Mouse (Mus musculus) natural killer cell, adult 2 months (primary cell): Measurements from ENCODE around the gene Zmynd8.

ENCODE experiments used
- DNase-seq, 2 experiments: peaks; one replicate each; pipeline ENCODE4 v3.0.0; 2022; ENCODE audit warnings: low spot score in 2 of 2

The Zmynd8 gene

GRCm38 (mm10) chr2:165838606-165839316 is 60.1 kb downstream of the Zmynd8 start:
- no peak for DNase-seq

DNA sequence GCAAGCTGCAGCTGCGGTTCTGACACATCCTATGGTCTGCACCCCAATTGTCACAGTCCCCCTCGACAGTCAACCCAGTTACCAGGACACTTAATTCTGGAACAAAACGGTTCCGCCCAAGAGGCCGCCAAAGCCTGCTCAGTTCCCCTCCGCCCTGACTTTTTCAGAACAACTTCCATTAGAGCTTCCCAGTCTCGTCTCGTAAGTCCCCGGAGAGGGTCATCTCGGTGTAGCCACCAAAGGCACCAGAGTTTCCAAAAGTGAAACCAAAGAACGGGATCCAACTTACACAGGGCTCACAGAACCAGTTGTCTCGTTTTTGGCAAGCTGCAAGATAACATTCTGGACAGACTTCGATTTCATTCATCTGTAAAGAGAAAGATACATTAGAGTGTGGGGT is 64.2 kb downstream of the Zmynd8 start:
- no peak for DNase-seq

DNA sequence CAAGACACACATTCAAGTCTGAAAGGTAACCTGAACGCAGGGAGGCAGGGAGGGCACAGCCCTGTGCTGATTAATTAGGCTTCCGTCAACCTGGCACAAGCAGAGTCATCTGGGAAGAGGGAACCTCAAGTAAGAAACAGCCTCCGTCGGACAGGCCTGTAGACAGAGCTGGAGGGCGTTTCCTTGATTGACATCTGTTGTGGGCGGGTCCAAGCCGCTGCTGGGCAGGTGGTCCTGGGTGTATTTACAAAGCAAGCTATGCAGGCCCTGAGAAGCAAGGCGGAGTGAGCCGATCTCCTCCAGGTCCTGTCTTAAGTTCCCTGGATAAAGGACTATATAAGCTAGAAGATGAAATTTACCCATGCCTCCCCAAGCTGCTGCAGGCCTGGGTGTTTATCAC is 65.3 kb downstream of the Zmynd8 start:
- no peak for DNase-seq

GRCm38 (mm10) chr2:165832720-165833119 is 66.1 kb downstream of the Zmynd8 start:
- DNase-seq: no peak

DNA sequence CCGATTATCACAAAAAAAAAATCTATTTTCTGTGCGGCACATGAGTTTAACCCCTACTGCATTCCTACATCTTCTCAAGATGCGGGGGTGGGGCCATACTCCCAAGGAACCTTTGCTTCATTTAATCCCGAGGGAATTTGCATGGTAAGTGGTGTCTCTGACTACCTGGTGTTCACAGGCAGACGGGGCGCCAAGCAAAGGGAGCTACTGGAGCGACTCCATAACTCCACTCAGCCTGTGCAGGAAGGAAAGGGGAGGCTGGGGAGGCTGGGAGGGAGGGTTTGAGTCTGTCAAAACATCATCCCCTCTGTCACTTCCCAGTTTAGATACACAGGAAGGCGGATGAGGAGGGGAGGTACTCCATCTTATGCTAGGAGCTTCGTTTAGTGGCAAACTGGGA is 66.5 kb downstream of the Zmynd8 start:
- DNase-seq: no peak

- no peak for DNase-seq
These were observed 67.1 kb downstream of the Zmynd8 start for GRCm38 (mm10) chr2:165831637-165832289.

DNA sequence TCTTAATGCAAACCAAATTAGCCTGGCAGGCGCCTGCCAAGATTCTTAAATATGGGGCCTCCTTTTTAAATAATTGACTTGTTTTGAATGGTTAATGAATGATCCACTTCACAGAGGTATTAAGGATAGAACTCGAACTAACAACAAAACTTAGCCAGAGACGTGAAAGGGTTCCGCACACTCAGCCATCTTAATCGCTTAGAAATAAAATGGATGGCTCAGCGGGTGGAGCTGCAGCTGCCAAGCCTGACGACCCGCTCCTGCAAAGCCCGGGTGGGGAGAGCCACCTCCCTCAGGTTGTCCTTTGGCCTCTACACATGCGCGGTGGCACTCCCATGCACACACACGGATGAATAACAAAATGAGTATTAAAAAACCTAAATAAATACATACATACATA is 70.0 kb downstream of the Zmynd8 start:
- no peak for DNase-seq

- DNase-seq: no peak
These were observed 72.7 kb downstream of the Zmynd8 start for GRCm38 (mm10) chr2:165825964-165826712.

DNA sequence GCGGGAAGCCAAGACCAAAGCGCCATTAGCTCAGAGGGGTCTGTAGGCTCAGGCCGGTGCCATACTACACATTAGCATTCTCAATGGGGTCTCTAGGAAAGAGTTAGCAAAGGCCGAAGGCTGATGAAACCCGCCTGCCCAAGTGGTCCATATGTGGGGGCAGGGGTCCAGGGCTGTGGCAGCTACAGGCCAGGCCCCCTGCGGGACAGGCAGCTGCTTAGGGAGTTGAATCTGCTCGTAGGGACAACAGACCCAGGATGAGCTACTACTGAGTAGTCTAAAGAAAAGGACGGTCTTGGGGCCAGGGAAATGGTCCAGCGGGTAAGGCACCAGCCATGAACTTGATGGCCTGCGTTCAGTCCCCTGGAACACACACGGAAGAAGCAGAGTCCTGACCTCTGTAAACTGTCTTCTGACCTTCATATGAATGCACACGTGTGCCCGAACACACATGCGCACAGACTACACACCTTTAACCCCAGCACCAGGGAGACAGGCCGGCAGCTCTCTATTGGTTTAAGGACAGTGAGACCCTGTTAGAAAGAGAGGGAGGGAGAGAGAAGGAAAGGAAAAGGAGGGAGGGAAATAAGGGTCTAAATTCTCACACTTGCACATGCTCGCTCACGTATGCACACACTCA is 73.4 kb downstream of the Zmynd8 start:
- no peak for DNase-seq

DNA sequence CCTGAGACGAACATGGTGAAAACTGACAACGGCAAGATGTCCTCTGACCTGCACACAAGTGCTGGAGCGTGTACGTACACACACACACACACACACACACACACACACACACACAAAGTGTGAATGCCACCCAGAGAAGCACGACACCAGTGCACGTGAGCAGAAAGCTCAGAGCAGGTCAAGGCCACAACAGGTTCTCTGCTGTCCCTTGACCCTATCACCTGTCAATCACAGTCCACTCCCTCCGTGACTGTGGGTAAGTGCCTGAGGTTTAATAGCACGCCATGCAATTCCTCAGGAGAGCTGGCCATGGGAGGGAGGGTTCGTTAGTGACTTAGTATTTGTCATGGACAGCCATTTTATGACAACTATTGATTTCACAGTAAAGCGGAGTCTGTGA is 74.0 kb downstream of the Zmynd8 start:
- no peak for DNase-seq

DNA sequence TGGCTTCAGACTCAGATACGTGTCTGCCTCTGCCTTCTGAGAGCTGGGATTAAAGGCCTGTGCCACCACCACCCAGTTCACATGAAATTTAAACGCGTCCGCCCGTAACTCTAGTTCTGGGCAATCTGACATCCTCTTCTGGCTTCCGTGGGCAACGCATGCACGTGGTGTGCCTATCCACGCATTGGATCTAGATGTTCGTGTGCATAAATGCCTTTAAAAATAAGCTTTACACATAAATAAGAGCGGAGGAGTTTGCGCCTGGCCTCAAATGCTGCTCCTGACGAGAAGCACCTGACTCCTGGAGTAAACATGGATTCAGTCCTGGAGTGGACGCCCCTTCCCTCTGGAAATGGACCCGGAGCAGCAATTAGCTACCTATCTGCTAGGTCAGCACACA is 76.3 kb downstream of the Zmynd8 start:
- no peak for DNase-seq

GRCm38 (mm10) chr2:165821671-165822070 is 77.1 kb downstream of the Zmynd8 start:
- no peak for DNase-seq

DNA sequence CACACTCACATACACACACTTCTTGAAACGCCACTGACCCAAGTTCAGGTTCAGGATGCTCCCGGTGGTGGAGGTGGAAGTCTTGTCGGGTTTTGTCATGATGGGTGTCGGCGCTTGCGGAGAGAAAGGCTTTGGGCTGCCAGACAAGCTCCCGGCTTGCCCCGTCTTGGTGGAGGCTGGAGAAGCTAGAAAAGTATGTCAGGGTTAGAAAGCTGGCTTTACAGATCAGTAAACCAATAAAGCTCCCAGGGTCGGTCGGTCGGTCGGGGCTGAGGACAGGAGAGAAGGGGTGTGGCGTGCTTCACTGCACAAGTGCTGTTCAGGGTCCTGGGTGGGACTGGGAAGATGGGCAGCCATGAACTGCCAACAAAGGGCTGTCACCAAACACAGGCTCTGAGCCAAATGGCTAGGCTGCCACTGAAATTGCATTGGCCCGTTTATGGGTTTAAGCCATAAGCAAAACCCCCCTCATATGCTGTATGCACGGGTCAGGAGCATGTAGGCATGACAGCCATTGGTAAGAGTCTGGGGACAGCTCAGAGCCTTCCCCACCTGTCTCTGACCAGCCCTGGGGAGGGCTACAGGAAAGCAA is 78.2 kb downstream of the Zmynd8 start:
- DNase-seq: no peak

DNA sequence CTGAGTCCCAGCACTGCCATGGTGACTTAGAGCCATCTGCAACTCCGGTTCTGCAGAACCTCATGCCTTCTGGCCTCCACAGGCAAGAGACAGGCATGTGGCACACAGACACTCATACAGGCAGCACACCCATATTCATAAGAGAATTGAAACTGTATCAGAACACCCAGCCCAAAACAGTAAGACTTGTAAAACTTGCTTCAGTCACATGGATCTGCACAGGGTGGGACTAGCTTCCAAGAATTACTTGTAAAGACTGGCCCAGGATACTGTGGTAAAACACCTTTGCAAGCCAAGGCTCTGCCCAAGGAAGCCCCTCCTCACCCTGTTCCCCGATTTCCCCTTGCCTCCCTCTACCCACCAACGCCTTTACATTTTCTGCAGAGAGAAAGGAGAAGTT is 78.7 kb downstream of the Zmynd8 start:
- no peak for DNase-seq

DNA sequence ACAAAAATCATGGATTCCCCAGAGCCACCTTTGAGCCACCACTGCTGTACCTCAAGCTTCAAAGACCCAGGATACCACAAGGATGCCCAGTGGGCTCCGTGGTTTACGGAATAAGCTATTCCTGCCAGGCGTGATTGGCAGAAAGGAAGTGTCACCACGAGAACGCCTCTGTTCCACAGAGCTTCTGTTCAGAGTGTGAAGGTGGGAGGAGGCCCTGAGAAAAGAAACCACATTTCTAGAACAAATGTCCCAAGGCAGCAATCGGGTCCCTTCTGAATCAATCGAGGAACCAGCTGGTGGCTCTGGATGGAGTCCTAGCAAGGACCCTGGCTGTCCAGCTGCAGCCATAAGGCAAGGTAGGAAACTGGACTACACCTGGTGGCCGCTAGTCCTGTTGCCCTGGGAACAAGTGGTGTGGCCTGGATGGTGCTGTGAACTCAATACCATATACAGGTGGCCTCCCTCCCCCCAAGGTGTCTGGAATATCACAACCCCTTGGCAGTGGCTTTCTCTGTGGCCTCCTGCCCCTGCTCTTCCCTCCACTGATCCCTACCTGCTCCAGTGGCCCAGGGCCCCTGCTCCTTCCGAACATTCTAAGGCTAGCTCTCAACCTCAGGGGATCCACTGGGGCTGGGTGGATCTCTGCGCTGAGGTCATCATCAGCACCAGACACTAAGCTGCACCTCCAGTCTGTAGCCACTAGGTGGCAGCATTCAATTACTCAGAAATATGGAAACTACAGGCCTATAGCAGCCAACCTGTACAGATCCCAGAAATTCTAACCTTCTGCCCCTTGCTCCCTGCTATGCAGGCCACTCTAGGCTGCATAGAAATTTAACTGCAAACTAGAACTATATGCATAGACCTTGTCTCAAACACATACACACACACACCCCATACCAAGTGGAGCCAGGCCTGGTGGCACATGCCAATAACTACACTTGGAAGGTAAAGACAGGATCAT is 79.5 kb downstream of the Zmynd8 start:
- DNase-seq: peak; percentile 54 to 57

DNA sequence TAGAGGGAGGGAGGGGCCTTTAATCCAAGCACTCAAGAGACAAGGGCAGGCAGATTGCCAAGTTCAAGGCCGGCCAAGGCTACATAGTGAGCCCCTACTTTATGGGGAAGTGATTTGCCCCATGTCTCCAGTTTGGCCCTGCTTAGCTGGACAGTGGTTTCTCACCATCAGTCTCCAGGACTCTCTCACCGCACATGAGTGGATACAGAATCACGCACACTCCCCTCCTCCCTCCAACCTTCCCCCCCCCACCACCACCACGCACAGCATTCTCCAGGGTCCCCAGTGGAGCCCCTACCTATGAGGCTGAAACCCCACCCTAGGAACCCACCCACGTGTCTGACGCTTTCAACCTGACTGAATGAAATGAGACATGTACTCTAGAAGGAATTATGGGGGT is 80.2 kb downstream of the Zmynd8 start:
- no peak for DNase-seq

GRCm38 (mm10) chr2:165817437-165817836 is 81.4 kb downstream of the Zmynd8 start:
- no peak for DNase-seq

DNA sequence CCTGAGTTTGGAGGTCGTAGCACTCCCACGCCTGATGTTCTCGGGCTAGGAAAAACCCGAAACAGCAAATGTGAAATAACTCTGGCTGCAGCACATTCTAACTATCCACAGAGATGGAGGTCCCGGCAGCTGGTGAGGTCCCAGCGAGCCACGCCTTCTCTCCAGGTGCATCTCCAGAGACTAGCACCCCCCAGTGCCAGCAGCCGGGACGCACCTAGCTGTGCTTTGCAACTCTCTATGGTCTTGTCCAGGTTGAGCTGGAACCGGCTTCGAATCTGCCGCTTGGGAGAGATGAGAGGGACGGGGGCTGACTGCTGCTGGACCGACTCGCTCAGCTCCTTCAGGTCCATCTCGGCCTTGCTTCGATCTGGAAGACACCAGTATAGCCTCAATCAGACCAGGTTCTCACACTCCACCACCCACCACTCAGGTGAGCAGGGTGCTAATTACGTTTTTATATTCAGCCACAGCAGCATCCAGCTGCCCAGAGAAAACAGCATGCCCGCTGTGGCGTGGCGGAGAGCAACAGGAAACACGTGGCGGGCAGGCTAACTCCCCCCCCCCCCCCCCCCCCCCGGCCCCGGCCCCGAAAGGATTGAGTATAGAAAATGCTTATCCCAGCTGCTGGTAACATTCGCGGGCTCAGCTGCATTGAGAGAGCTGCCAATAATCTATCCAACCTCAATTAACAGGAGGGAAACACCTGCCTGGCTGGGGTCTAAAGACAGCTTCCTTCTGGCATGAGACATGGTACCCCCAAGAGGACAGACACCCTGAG is 83.5 kb downstream of the Zmynd8 start:
- no peak for DNase-seq

GRCm38 (mm10) chr2:165812889-165813288 is 85.9 kb downstream of the Zmynd8 start:
- DNase-seq: no peak

DNA sequence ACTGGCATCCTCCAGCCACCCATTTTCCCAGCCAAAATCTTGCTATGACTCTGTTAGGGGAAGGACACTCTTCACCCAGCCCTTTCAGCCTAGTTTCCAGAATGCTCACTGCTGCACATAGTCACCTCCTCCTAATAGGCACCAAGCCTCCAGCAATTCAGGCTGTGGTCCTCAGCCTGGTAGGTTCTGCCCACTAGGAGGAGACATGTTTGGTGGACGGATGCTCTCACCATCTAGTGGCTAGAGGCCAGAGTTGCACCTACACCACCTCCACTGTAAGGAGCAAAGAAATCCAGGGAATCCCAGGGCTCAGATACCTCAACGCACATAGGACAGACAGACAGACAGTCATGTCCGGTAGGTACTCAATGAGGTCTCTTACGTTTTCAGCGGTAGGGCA is 87.3 kb downstream of the Zmynd8 start:
- DNase-seq: peak; percentile 49 to 59
